Mouse (Mus musculus) liver, postnatal 0 days (tissue): ENCODE results near the gene Fut8.

Source experiments
- CTCF ChIP-seq: sonication (generic); IDR thresholded peaks from 2 replicates; pipeline ENCODE4 v1.5.1; 2016; ENCODE audit warnings: antibody characterized with exemption, low read depth
- EP300 ChIP-seq: IDR thresholded peaks from 2 replicates; pipeline ENCODE4 v1.6.1; 2016; ENCODE audit warnings: antibody characterized with exemption, low read depth, mild to moderate bottlenecking

- TF ChIP-seq EP300 (no peak), CTCF (no peak)
Observed at GRCm38 (mm10) chr12:77189933-77190446, 47.9 kb upstream of the Fut8 start.
